Mouse (Mus musculus) heart, postnatal 10 days (tissue): ENCODE results near the gene Zdhhc18. TPM values are rescaled to one million over a fixed set of nuclear protein-coding genes. Genes with fewer than 3 reads are reported as not detected.
"Not testable (repeated sequence)": the region's sequence is repeated elsewhere in the genome, so short reads cannot be mapped to it uniquely, and the experiment has no call there.

Experiments
- DNase-seq, 2 experiments: peaks; one replicate each; pipeline ENCODE4 v3.0.0; 2021
- intact Hi-C: fragments of 180-260 bp; cut with DNase I; formaldehyde crosslinking; loops from one replicate; pipeline ENCODE4 v1.15.1; 2025
- total RNA-seq, 2 experiments: library from RNA; stranded (reverse); gene quantifications; 2 replicates each; pipeline ENCODE4 v1.2.3; 2021

Zdhhc18 gene
- total RNA-seq, 2 experiments from 2014 or later, result 21.9 to 25.0 TPM

- intact Hi-C loops, result no loop called here
- DNase-seq, result no peak
These were observed 18.6 kb upstream of the Zdhhc18 start for GRCm38 (mm10) chr4:133668537-133668936.

DNA sequence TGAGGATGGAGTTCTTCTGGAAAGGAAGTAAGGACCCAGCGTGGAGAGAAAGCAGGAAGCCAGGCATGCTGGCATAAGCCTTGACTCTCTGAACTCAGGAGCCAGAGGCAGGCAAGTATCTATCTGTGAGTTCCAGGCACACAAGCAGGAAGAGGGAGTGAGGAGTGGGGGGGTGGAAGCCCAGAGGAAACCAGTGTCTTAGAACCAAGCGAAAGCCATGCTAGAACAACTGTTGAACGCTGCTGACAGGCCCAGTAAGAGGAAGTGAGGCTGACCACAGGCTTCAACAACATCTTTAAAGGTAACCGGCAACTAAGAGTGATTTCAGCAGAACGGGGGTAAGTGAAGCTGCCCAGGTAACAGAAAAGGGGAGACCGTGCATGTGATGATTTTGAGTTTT, 16.2 kb upstream of the Zdhhc18 start:
- intact Hi-C loops, result no loop called here
- DNase-seq, result no peak

DNA sequence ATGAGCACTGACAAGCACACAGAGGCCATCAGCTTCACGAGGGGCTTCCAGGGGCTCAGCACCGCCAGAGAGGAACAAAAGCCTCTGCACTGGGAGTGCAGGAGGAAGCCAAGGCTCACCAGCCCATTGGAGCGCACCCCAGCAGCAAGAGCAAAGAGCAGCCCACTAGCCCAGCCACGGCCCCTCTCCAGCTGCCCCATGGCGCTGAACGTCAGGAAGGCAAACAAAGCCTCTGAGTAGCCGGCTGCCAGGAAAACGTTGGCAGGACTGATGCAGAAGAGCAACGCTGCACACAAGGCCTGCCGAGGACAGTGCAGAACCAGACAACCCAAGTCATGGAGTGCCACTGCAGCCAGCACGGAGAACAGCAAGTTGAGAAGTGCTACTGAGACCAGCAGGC, 15.2 kb upstream of the Zdhhc18 start:
- DNase-seq, result no peak
- intact Hi-C loops, result no loop called here

GRCm38 (mm10) chr4:133662945-133663344, 13.0 kb upstream of the Zdhhc18 start:
- DNase-seq, result no peak
- intact Hi-C loops, result no loop called here

- no peak for DNase-seq
These were observed 12.5 kb upstream of the Zdhhc18 start for GRCm38 (mm10) chr4:133662421-133662820.

GRCm38 (mm10) chr4:133660193-133661155, 10.5 kb upstream of the Zdhhc18 start:
- DNase-seq, result peak; percentile 91 to 92
- intact Hi-C loops, result no loop called here

More at GRCm38 (mm10) chr4:133662421-133662820, 12.5 kb upstream of the Zdhhc18 start:
- intact Hi-C loops, result no loop called here

- DNase-seq, result peak; percentile 73
- intact Hi-C loops, result no loop called here
These were observed 9.7 kb upstream of the Zdhhc18 start for GRCm38 (mm10) chr4:133659497-133660192.

DNA sequence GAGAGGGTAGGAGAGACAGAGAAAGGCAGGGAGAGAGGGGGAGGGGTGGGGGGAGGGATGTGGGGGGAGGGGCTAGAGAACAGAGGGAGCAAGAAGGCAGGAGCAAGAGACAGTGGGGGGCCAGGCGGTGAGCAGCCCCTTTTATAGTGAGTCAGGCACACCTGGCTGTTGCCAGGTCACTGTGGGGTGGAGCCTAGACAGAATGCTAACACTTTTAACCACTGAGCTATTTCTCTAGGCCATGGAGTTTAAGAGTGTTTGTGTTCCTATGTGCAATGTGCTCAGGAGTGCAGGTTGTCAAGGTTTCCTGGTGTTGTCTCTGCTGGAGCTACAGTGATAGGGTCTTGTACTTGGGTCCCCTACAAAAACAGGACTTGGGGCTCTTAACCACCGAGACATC, 8.8 kb upstream of the Zdhhc18 start:
- DNase-seq, result no peak
- intact Hi-C loops, result no loop called here

- DNase-seq, result no peak
- intact Hi-C loops, result no loop called here
These were observed 8.0 kb upstream of the Zdhhc18 start for GRCm38 (mm10) chr4:133657829-133658458.

GRCm38 (mm10) chr4:133656997-133657396, 7.0 kb upstream of the Zdhhc18 start:
- intact Hi-C loops, result no loop called here
- DNase-seq, result no peak

DNA sequence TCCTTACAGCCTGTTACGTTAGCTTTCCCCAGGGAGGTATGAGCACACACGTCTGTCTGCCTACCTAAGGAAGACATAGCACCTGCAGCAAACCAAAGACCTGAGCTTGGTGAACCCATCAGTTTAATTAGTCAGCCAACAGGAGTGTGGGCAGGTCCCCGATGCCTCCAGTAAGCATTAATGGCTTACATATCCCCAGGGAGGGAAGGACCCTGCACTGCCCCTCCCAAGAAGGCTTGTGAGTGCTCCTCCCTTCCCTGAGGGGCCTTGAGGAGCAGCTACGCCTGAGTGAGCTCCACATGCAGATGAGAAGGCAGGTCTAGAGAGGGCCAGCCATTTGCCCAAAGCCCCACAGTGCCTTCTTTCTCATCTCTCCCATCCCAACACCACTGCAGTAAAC, 6.3 kb upstream of the Zdhhc18 start:
- no peak for DNase-seq
- intact Hi-C loops, result no loop called here

GRCm38 (mm10) chr4:133654070-133654469, 4.1 kb upstream of the Zdhhc18 start:
- intact Hi-C loops, result loop anchor here (5.0 kb wide), 1 partner anchor 42 kb away; no protein-coding TSS in a partner anchor

GRCm38 (mm10) chr4:133652746-133653145, 2.8 kb upstream of the Zdhhc18 start:
- no peak for DNase-seq
- intact Hi-C loops, result loop anchor here (5.0 kb wide), 1 partner anchor 40 kb away; no protein-coding TSS in a partner anchor

More at GRCm38 (mm10) chr4:133654070-133654469, 4.1 kb upstream of the Zdhhc18 start:
- not testable (repeated sequence) for DNase-seq

- no peak for DNase-seq
- intact Hi-C loops, result loop anchor here (2.0 to 5.0 kb wide), 2 partner anchors 19 to 40 kb away; no protein-coding TSS in a partner anchor
These were observed 2.0 kb upstream of the Zdhhc18 start for GRCm38 (mm10) chr4:133651986-133652385.

DNA sequence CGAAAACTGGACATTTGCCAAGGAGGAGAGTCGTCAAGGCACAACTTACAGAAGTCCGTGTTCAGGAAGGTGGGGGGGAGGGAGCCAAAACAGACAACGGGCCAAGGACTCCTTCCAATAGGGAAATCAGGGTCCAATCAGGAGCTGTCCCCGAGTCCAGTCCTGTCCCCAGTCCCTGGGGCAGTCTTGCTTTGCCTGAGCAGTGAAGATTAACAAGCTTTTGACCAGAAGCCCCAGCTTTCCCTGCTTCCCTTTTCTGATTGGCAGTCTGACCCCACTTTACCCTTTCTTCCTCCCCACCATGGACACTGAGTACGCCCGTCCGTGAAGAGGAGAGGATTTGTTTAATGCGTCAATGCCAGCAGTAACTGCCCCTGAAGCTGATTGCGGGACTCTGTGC, 1.5 kb upstream of the Zdhhc18 start:
- DNase-seq, result no peak
- intact Hi-C loops, result loop anchor here (2.0 to 5.0 kb wide), 2 partner anchors 19 to 39 kb away; no protein-coding TSS in a partner anchor

DNA sequence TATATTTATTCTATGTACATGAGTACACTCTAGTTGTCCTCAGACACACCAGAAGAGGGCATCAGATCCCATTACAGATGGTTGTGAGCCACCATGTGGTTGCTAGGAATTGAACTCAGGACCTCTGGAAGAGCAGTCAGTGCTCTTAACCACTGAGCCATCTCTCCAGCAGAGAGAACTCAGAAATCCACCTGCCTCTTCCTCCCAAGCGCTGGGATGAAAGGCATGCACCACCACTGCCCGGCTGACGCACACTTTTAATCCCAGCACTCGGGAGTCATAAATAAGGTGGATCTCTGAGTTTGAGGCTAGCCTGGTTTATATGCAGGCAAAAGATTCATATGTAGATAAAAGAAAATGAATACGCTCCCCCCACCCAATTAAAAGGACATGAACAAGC, 490 bp downstream of the Zdhhc18 start:
- DNase-seq, intact Hi-C loops: not testable (repeated sequence)

- intact Hi-C loops, result no loop called here
- DNase-seq, result no peak
These were observed 4.3 kb downstream of the Zdhhc18 start for GRCm38 (mm10) chr4:133645680-133646079.

DNA sequence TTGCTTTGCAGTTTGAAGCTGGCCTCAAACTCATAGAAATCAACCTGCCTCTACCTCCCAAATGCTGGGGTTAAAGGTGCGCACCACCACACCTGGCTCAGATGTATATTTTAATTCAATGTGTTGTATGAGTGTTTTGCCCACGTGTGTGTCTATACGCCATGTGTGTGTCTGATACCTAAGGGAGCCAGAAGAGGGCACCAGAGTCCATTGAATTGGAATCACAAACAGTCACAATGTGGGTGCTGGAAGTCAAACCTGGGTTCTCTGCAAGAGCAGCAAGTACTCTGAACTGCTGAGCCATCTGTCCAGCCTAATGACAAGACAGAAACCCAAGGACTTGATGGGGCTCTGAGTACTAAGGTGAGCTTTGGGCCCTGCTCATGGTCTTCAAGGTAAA, 4.8 kb downstream of the Zdhhc18 start:
- intact Hi-C loops, result no loop called here
- DNase-seq, result no peak

- intact Hi-C loops, result no loop called here
- no peak for DNase-seq
These were observed 15.9 kb downstream of the Zdhhc18 start for GRCm38 (mm10) chr4:133634043-133634410.

DNA sequence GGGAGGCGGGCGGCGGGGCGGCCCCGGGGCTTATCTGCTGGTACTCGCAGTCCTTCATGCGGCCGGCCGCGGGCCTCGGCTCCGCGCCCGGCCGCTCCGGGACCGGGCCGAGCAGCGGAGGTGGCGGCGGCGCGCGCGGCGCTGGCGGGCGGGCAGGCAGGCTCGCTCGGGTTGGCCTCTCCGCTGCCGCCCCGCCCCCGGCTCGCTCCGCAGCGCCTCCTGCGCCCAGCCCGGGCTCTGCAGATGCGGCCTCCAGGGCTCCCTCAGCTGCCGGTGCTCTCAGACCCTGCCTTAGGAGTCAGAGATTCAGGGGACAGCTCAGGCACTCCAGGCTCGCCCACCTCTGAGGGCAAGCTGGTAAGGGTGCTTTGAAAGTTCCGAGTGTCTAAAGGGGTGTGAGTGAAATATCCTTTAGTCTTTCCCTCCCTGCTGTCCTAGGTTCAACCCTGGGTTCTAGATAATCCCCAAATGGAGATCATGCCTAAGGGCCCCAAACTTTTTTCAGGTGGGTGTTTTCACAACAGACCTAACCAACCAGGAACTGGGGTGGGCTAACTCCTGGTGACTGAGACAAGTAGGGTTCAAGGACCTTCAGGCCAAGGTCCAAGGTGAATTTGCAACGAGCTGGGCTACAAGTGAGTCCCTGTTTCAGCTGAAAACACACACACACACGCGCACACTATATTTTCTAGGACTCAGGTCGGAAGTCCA, 16.5 kb downstream of the Zdhhc18 start:
- intact Hi-C loops, result loop anchor here (2.0 kb wide), 1 partner anchor 17 kb away; the partner anchor contains the start of gene Zdhhc18
- DNase-seq, result peak; percentile 92 to 94
